Mouse (Mus musculus): ENCODE measurements around the gene Galp.

DNA sequence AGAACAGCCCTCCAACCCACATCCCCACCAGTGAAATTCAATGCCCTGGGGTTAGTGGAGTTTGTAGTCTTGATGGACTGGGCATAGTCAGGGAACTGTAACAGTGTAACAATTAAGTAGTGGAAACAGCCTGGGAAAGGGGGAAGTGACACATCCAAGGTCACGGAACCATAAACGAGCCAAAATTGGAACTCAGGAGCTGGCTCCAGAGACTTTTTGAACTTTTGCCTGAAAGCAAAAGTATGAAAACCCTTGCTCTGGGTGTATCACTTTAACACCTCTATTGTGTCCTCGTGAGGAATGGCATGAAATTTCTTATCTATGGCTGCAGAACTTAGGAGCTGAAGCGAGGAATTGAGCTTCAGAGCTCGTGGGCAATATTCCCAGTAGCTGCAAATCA is 42.7 kb upstream of the Galp start:
- TF ChIP-seq CTCF (IDR thresholded peaks at IDR 0.05; ENCODE audit: insufficient read depth, low read length) (no peak), POLR2A (IDR thresholded peaks at IDR 0.05; ENCODE audit: borderline replicate concordance, extremely low read depth, low read depth, low read length) (no peak)
